Mouse (Mus musculus): ENCODE measurements at regions not wholly inside any gene's neighbourhood (a gene's known extent, or its start where the extent isn't known, plus 50 kb on each side); places are given as distances from the start of the nearest gene placed in this dataset.

- H3K9ac ChIP-seq: no peak overlapping the region
- no peaks in the 10 kb centered on the region for H3K9me3 ChIP-seq
- H3K27ac ChIP-seq: no peak overlapping the region
- H3K27me3 ChIP-seq: no peaks in the 10 kb centered on the region; the same call in 1 of the 2 replicates
- no peak overlapping the region for H3K4me2 ChIP-seq
- ATAC-seq (ENCODE audit: insufficient number of reproducible peaks, insufficient read depth, low FRiP score, low TSS enrichment, low read depth): no peak
- H3K36me3 ChIP-seq: no peaks in the 10 kb centered on the region
- no peak overlapping the region for H3K4me3 ChIP-seq
- peaks cover 9% of the 10 kb centered on the region; the same call in 1 of the 2 replicates for H3K4me1 ChIP-seq
- WGBS: 29% methylated on average over 7 of the region's 7 CpGs
These were observed 52.1 kb downstream of the Sst start for GRCm38 (mm10) chr16:23838696-23839095.

GRCm38 (mm10) chr16:23838114-23838513 is 52.6 kb downstream of the Sst start:
- ATAC-seq (ENCODE audit: insufficient number of reproducible peaks, insufficient read depth, low FRiP score, low TSS enrichment, low read depth): no peak
- Histone ChIP-seq H3K9me3 (no peaks in the 10 kb centered on the region), H3K27me3 (no peaks in the 10 kb centered on the region; the same call in 1 of the 2 replicates), H3K4me1 (peaks cover 10% of the 10 kb centered on the region), H3K4me2 (no peak overlapping the region), H3K9ac (no peak overlapping the region), H3K36me3 (no peaks in the 10 kb centered on the region), H3K27ac (no peak overlapping the region), H3K4me3 (no peak overlapping the region)
- WGBS: 55% methylated on average over 2 of the region's 2 CpGs

DNA sequence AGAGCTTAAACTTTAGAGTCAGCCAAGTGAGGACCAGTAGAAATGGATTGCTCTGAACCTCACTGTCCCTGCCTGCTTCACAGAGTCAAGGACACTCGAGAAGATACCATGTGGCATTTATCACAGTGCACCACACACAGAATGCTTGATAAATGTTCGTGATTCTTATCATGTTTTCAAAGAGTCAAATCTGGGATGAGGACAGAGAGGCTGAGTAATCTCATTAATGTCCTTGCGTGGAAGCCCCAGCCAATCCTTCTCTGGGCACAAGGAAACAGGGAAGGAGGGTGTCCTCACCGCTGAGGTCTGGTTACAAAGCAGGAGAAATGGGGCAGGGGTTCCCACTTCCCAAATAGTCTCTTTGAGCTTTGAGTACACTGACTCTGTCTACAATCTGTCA is 55.8 kb downstream of the Sst start:
- peaks cover 16% of the 10 kb centered on the region for H3K4me1 ChIP-seq
- H3K4me3 ChIP-seq: no peak overlapping the region
- 63% methylated on average over 4 of the region's 4 CpGs for WGBS
- no peak for ATAC-seq (ENCODE audit: insufficient number of reproducible peaks, insufficient read depth, low FRiP score, low TSS enrichment, low read depth)
- H3K4me2 ChIP-seq: no peak overlapping the region
- H3K27me3 ChIP-seq: no peaks in the 10 kb centered on the region; the same call in 1 of the 2 replicates
- no peaks in the 10 kb centered on the region for H3K9me3 ChIP-seq
- H3K36me3 ChIP-seq: no peaks in the 10 kb centered on the region
- H3K27ac ChIP-seq: no peak overlapping the region
- H3K9ac ChIP-seq: no peak overlapping the region

DNA sequence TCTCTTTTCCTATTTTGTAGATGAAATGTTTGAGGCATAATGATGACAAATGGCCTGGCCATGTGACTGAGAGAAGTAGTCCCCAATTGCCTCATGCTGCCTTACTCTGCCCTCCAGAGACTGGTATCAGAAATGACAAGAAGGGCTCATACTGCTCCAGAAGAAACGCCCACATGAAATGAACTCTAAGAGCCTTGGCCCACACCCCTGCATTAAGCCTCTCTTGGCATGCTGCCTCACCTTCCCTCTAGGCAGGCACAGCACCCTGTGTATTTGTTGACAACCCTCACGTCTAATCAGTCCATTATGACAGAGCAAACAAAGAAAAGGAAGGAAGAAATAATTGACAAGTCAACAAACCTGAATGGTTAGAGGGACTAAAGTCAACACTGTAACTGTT is 57.2 kb downstream of the Sst start:
- H3K27ac ChIP-seq: no peak overlapping the region
- H3K4me2 ChIP-seq: no peak overlapping the region
- WGBS: 61% methylated on average over 2 of the region's 2 CpGs

DNA sequence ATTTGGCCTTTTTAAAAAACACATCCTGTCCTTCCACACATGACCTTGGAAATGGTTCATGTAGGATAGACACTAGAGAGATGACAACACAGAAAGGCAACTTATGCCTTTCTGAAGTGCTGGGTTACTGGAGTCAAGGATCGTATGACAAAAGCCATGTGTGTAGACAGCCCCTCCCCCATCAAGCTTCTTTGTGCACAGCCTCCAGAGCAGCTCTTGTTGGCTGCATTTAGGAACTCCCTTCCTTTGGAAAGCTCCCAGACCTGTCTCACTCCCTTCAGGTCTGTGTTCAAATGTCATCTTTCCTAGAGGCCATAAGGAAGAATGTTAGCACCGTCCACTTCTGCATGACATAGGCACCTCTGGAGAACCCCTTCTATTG is 57.7 kb downstream of the Sst start:
- Histone ChIP-seq H3K4me3 (no peak overlapping the region), H3K27me3 (no peaks in the 10 kb centered on the region; the same call in 1 of the 2 replicates), H3K27ac (no peak overlapping the region), H3K9me3 (0 out of 2 replicates have a peak, but pooled peaks cover 6% of the 10 kb centered on the region), H3K36me3 (no peaks in the 10 kb centered on the region), H3K9ac (no peak overlapping the region), H3K4me1 (peaks cover 9% of the 10 kb centered on the region), H3K4me2 (no peak overlapping the region)
- WGBS: 51% methylated on average over 2 of the region's 2 CpGs
- no peak for ATAC-seq (ENCODE audit: insufficient number of reproducible peaks, insufficient read depth, low FRiP score, low TSS enrichment, low read depth)

More for the DNA sequence above, 57.2 kb downstream of the Sst start:
- H3K9me3 ChIP-seq: 0 out of 2 replicates have a peak, but pooled peaks cover 6% of the 10 kb centered on the region
- peaks cover 14% of the 10 kb centered on the region for H3K4me1 ChIP-seq
- H3K36me3 ChIP-seq: no peaks in the 10 kb centered on the region
- H3K27me3 ChIP-seq: no peaks in the 10 kb centered on the region; the same call in 1 of the 2 replicates
- H3K9ac ChIP-seq: no peak overlapping the region
- no peak overlapping the region for H3K4me3 ChIP-seq
- no peak for ATAC-seq (ENCODE audit: insufficient number of reproducible peaks, insufficient read depth, low FRiP score, low TSS enrichment, low read depth)

DNA sequence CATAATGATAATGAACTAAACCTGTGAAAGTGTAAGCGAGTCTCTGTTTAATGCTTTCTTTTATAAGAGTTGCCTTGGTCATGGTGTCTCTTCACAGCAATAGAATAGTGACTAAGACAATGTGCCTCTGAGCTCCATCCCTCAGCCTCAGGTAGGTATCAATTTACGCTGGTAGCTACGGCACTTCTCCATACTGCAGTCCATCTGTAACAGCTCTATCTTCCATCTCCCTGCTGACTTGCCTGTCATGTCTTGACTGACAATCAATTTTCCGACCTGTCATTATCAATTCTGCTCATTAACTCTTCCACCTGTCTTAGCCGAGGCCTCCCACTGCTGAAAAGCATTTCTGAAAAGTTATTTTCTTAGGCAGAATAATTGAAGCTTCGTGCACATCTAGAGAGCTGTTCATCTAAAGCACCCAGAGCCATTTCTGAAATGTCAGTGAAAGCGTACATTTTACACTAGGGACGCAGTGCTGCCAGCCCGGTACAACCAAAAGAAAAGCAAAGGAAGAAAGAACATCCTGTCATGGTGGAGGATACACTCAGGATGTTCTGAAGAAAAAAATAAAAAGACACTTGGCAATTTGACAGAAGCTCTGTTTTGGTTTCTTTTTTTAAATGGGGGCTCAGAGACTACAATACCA is 58.2 kb downstream of the Sst start:
- H3K4me2 ChIP-seq: no peak overlapping the region
- no peak overlapping the region for H3K27ac ChIP-seq
- no peak overlapping the region for H3K9ac ChIP-seq
- no peaks in the 10 kb centered on the region for H3K36me3 ChIP-seq
- no peak overlapping the region for H3K4me3 ChIP-seq
- H3K4me1 ChIP-seq: peaks cover 9% of the 10 kb centered on the region
- WGBS: 51% methylated on average over 9 of the region's 9 CpGs
- no peaks in the 10 kb centered on the region; the same call in 1 of the 2 replicates for H3K27me3 ChIP-seq
- ATAC-seq (ENCODE audit: insufficient number of reproducible peaks, insufficient read depth, low FRiP score, low TSS enrichment, low read depth): no peak
- 0 out of 2 replicates have a peak, but pooled peaks cover 6% of the 10 kb centered on the region for H3K9me3 ChIP-seq

- H3K27ac ChIP-seq: no peak overlapping the region
- 89% methylated on average over 5 of the region's 5 CpGs for WGBS
- H3K9me3 ChIP-seq: 0 out of 2 replicates have a peak, but pooled peaks cover 6% of the 10 kb centered on the region
These were observed 65.1 kb downstream of the Sst start for GRCm38 (mm10) chr16:23825662-23826061.

GRCm38 (mm10) chr16:23785216-23785615 is 105.5 kb downstream of the Sst start:
- WGBS: 76% methylated on average over 2 of the region's 2 CpGs
- H3K4me3 ChIP-seq: no peak overlapping the region
- H3K9me3 ChIP-seq: no peaks in the 10 kb centered on the region
- no peak overlapping the region for H3K4me2 ChIP-seq
- no peak overlapping the region for H3K9ac ChIP-seq
- H3K27ac ChIP-seq: no peak overlapping the region
- no peaks in the 10 kb centered on the region for H3K27me3 ChIP-seq
- no peaks in the 10 kb centered on the region for H3K36me3 ChIP-seq
- no peak for ATAC-seq (ENCODE audit: insufficient number of reproducible peaks, insufficient read depth, low FRiP score, low TSS enrichment, low read depth)
- peaks cover 29% of the 10 kb centered on the region for H3K4me1 ChIP-seq

More at GRCm38 (mm10) chr16:23825662-23826061, 65.1 kb downstream of the Sst start:
- no peak overlapping the region for H3K4me2 ChIP-seq
- H3K4me1 ChIP-seq: no peaks in the 10 kb centered on the region
- ATAC-seq (ENCODE audit: insufficient number of reproducible peaks, insufficient read depth, low FRiP score, low TSS enrichment, low read depth): no peak
- no peak overlapping the region for H3K4me3 ChIP-seq
- no peaks in the 10 kb centered on the region for H3K36me3 ChIP-seq
- no peak overlapping the region for H3K9ac ChIP-seq
- H3K27me3 ChIP-seq: no peaks in the 10 kb centered on the region

GRCm38 (mm10) chr16:23784021-23784897 is 106.5 kb downstream of the Sst start:
- Histone ChIP-seq H3K27ac (peak overlapping the region; percentile 33; the same call in 1 of the 2 replicates), H3K36me3 (no peaks in the 10 kb centered on the region), H3K9ac (no peak overlapping the region), H3K9me3 (no peaks in the 10 kb centered on the region), H3K4me1 (peaks cover 23% of the 10 kb centered on the region), H3K4me3 (no peak overlapping the region), H3K27me3 (no peaks in the 10 kb centered on the region), H3K4me2 (no peak overlapping the region)
- no peak for ATAC-seq (ENCODE audit: insufficient number of reproducible peaks, insufficient read depth, low FRiP score, low TSS enrichment, low read depth)
- WGBS: 37% methylated on average over 6 of the region's 6 CpGs

GRCm38 (mm10) chr16:23780440-23781231 is 110.1 kb downstream of the Sst start:
- ATAC-seq (ENCODE audit: insufficient number of reproducible peaks, insufficient read depth, low FRiP score, low TSS enrichment, low read depth): no peak
- Histone ChIP-seq H3K9me3 (no peaks in the 10 kb centered on the region), H3K36me3 (no peaks in the 10 kb centered on the region), H3K4me2 (peak overlapping the region; percentile 30), H3K27ac (no peak overlapping the region), H3K4me1 (peaks cover 25% of the 10 kb centered on the region), H3K27me3 (no peaks in the 10 kb centered on the region), H3K4me3 (no peak overlapping the region), H3K9ac (no peak overlapping the region)
- 45% methylated on average over 14 of the region's 14 CpGs for WGBS

DNA sequence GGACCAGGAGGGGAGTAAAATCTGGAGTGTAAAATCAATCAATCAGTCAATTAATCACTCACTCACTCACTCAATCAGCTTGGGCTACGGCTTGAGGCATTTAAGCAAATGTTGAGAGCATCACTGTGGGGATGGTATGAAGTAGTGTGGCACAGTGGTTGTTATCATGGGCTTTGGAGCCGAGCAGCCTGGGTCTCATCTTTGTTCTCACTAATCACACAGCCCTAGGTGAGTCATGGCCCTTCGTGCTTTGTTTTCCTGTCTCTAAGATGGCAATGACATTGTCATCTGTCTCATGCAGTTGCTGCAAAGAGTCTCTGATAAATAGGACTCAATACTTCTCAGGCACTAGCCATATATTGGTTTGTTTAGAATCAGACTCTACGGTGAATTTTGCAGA is 112.9 kb downstream of the Sst start:
- Histone ChIP-seq H3K4me3 (no peak overlapping the region), H3K9ac (no peak overlapping the region), H3K4me1 (peaks cover 16% of the 10 kb centered on the region), H3K27me3 (no peaks in the 10 kb centered on the region), H3K27ac (no peak overlapping the region), H3K36me3 (no peaks in the 10 kb centered on the region), H3K9me3 (no peaks in the 10 kb centered on the region), H3K4me2 (no peak overlapping the region)
- ATAC-seq (ENCODE audit: insufficient number of reproducible peaks, insufficient read depth, low FRiP score, low TSS enrichment, low read depth): no peak
- 76% methylated on average over 4 of the region's 4 CpGs for WGBS
